In genomic region chr17:3313711-3314624, GRCm38 (mm10) we compare ENCODE assay signal across 8 mouse cellular contexts. TPM values are rescaled to one million over a fixed set of nuclear protein-coding genes. Genes with fewer than 3 reads are reported as not detected.
DNase-seq lines count a peak whose midpoint lies in the region; ATAC-seq and TF ChIP-seq lines count a peak whose summit lies in the region.

No protein-coding gene starts in this region.

- TF ChIP-seq CTCF in Patski (IDR thresholded peaks at IDR 0.05): no peak

- H3K27me3 ChIP-seq in Patski: no peaks in the 10 kb centered on the region
- H3K27me3 ChIP-seq in hindbrain, embryonic 13.5 days: no peaks in the 10 kb centered on the region

- DNase-seq in Patski (ENCODE audit: low read depth, low spot score): no peak
- DNase-seq in cerebellum, adult 9-11 months: peak; percentile 63
- peak; percentile 31 to 61 for DNase-seq in frontal cortex, postnatal 25 days (ENCODE audit: low spot score in 2 of 2)
- DNase-seq in left cerebral cortex, adult 11 months (ENCODE audit: low spot score): peak; percentile 16
- DNase-seq in lung, postnatal 4 days: peak; percentile 82 to 90
- DNase-seq in retina, postnatal 7 days (ENCODE audit: low read depth, low spot score): peak; percentile 75
- DNase-seq in thymus, postnatal 4 days: peak; percentile 85

- peak overlapping the region; percentile 56 for H3K9ac ChIP-seq in hindbrain, embryonic 13.5 days

- peak overlapping the region; percentile 55; the same call in 1 of the 2 replicates for H3K27ac ChIP-seq in hindbrain, embryonic 13.5 days

- H3K9me3 ChIP-seq in hindbrain, embryonic 13.5 days: no peaks in the 10 kb centered on the region

- in situ Hi-C loops in Patski (cut with MboI; ENCODE audit: low pct_unique_long_range_greater_than_20kb): no loop called here

- CTCF ChIA-PET in Patski (lab: Charles Lee): no interaction called here

- POLR2A ChIA-PET in Patski (lab: Charles Lee): no interaction called here

- no peaks in the 10 kb centered on the region for H3K36me3 ChIP-seq in hindbrain, embryonic 13.5 days

- H3K4me2 ChIP-seq in hindbrain, embryonic 13.5 days: peak overlapping the region; percentile 63

- peak; percentile 89 for ATAC-seq in Patski
- peak; percentile 95 for ATAC-seq in hindbrain, embryonic 13.5 days (ENCODE audit: low FRiP score)

- WGBS in hindbrain, embryonic 13.5 days: 6% methylated on average over 60 of the region's 60 CpGs

- peak overlapping the region; percentile 47 for H3K4me3 ChIP-seq in hindbrain, embryonic 13.5 days

- H3K4me1 ChIP-seq in hindbrain, embryonic 13.5 days (replicated peaks): peaks cover 5% of the 10 kb centered on the region

RNA-seq across cellular contexts. Expression of gene Tiam2, which starts 12.4 kb away (rescaled TPM):
- 13.8 TPM for polyA plus RNA-seq in Patski (2021)
- polyA plus RNA-seq in hindbrain, embryonic 13.5 days (2015; fragmentation: Nextera tagmentation; extraction: Ambion mirVana): 4.1 and 4.9 TPM in 2 replicates
